Mouse (Mus musculus): ENCODE data around the gene Nme1. TPM values are rescaled to one million over a fixed set of nuclear protein-coding genes. Genes with fewer than 3 reads are reported as not detected.

Gene Nme1
- polyA plus RNA-seq, 1 experiment from 2014 or later: 104 TPM

DNA sequence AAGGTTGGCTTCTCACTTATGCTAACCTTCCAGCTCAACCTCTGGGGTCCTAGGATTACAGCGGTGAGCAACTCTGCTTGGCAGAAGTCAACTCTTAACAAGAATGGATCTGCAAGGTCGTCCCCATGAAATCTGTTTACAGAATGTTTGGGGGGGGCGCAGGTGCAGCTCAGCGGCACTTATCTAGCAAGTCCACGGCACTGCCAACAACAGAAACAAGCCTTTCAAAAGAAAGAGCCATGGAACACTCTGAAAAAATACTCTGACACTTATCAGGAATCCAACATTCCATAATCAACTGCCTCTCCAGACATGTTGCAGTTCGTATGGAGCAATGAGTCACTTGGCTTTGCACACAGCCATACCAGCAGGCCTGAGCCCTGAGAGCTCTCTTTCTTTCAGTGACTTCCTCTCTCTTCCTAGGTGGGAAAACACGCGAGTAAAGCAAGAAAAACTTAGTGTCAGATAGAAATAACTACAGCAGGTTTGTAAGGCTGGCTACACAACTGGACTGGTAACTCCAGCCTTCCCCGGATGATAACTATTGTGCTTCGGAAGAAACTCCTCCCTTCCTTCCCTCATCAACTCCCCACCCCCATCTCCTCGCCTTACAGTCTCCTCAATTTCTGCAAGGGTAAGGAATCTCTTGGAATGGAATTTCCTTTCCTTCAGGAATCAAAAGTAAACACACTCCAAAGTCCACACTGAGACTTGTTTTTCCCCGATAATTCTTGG, 20.2 kb upstream of the Nme1 start:
- peak; percentile 75 for ATAC-seq (replicated peaks; ENCODE audit: extremely low read depth, insufficient read depth, low FRiP score)
- H3K36me3 ChIP-seq (ENCODE audit: control insufficient read depth, insufficient read depth): no peaks in the 10 kb centered on the region
- 37% methylated on average over 12 of the region's 12 CpGs for WGBS
- H3K9me3 ChIP-seq (replicated peaks; ENCODE audit: control insufficient read depth, low read length): no peaks in the 10 kb centered on the region
- no peaks in the 10 kb centered on the region for H3K27me3 ChIP-seq (ENCODE audit: control insufficient read depth, insufficient read depth, low read length)
- H3K4me3 ChIP-seq (ENCODE audit: low read length): no peak overlapping the region
- H3K4me2 ChIP-seq (ENCODE audit: low read depth, low read length): peak overlapping the region; percentile 42
- H3K4me1 ChIP-seq (ENCODE audit: control insufficient read depth, insufficient read depth, low read length): peaks cover 19% of the 10 kb centered on the region
- H3K27ac ChIP-seq (ENCODE audit: low read length): peak overlapping the region; percentile 96
- peak overlapping the region; percentile 11; the same call in 1 of the 2 replicates for H3K9ac ChIP-seq (ENCODE audit: low read length)

DNA sequence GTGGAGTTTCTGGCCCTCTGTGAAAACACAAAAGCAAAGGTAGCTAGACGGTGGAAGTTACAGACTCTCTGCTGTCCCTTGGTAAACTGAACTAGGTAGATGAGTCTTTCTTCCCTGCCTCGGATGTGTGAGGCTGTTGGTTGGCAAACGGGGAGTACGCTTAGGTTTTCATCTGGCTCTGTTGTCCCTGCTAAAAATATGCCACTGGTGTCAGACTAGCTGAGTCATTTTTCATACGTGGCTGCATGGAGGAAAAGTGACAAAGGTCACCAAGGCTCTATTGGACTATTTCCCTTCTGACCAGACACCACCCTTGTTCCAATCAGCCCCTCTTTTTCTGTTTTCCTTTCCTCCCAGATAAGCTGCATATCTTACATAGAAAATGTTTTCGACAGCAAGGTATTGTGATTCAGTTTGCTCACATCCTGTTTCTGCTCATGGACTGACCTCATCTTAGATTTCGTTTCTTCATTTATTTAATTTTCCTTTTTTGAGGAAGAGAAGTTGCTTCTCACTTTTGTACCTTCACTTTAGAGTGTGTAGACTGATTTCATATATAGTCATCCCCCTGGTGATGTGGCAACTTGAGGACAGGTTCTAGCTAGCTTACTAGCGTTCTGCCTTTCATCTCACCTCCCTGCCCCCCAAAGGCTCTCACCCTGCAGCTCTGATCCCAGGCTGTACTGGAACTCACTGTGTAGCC, 19.5 kb upstream of the Nme1 start:
- WGBS: 35% methylated on average over 8 of the region's 8 CpGs
- peak; percentile 50 for ATAC-seq (replicated peaks; ENCODE audit: extremely low read depth, insufficient read depth, low FRiP score)
- H3K36me3 ChIP-seq (ENCODE audit: control insufficient read depth, insufficient read depth): no peaks in the 10 kb centered on the region
- H3K27me3 ChIP-seq (ENCODE audit: control insufficient read depth, insufficient read depth, low read length): no peaks in the 10 kb centered on the region
- peak overlapping the region; percentile 42 for H3K4me2 ChIP-seq (ENCODE audit: low read depth, low read length)
- no peak overlapping the region for H3K4me3 ChIP-seq (ENCODE audit: low read length)
- H3K4me1 ChIP-seq (ENCODE audit: control insufficient read depth, insufficient read depth, low read length): peaks cover 19% of the 10 kb centered on the region
- peak overlapping the region; percentile 96 for H3K27ac ChIP-seq (ENCODE audit: low read length)
- no peaks in the 10 kb centered on the region for H3K9me3 ChIP-seq (replicated peaks; ENCODE audit: control insufficient read depth, low read length)
- H3K9ac ChIP-seq (ENCODE audit: low read length): no peak overlapping the region; the same call in 1 of the 2 replicates

GRCm38 (mm10) chr11:93987026-93987425, 18.7 kb upstream of the Nme1 start:
- Histone ChIP-seq H3K9ac (ENCODE audit: low read length) (no peak overlapping the region; the same call in none of the 2 replicates), H3K4me1 (ENCODE audit: control insufficient read depth, insufficient read depth, low read length) (peaks cover 19% of the 10 kb centered on the region), H3K27me3 (ENCODE audit: control insufficient read depth, insufficient read depth, low read length) (no peaks in the 10 kb centered on the region), H3K4me3 (ENCODE audit: low read length) (no peak overlapping the region), H3K36me3 (ENCODE audit: control insufficient read depth, insufficient read depth) (no peaks in the 10 kb centered on the region), H3K4me2 (ENCODE audit: low read depth, low read length) (peak overlapping the region; percentile 3; the same call in 1 of the 2 replicates), H3K9me3 (replicated peaks; ENCODE audit: control insufficient read depth, low read length) (no peaks in the 10 kb centered on the region), H3K27ac (ENCODE audit: low read length) (peak overlapping the region; percentile 96)
- 77% methylated on average over 4 of the region's 4 CpGs for WGBS
- ATAC-seq (replicated peaks; ENCODE audit: extremely low read depth, insufficient read depth, low FRiP score): no peak

DNA sequence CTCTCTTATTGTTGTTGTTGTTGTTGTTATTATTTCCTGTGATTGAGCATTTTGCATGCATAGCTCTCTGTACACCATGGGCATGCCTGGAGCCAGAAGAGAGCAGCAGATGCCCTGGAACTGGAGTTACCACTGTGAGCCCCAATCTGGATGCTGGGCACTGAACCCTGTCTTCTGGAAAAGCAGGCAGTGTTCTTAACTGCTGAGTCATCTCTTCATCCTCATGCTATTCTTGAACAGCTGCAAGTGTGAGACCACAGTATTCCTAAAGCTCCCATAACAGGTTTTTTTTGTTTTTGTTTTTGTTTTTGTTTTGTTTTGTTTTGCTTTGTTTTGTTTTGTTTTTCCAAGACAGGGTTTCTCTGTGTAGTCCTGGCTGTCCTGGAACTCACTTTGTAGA, 18.0 kb upstream of the Nme1 start:
- ATAC-seq (replicated peaks; ENCODE audit: extremely low read depth, insufficient read depth, low FRiP score): no peak
- H3K36me3 ChIP-seq (ENCODE audit: control insufficient read depth, insufficient read depth): no peaks in the 10 kb centered on the region
- H3K4me1 ChIP-seq (ENCODE audit: control insufficient read depth, insufficient read depth, low read length): peaks cover 19% of the 10 kb centered on the region
- H3K4me2 ChIP-seq (ENCODE audit: low read depth, low read length): no peak overlapping the region
- no peaks in the 10 kb centered on the region for H3K9me3 ChIP-seq (replicated peaks; ENCODE audit: control insufficient read depth, low read length)
- no peaks in the 10 kb centered on the region for H3K27me3 ChIP-seq (ENCODE audit: control insufficient read depth, insufficient read depth, low read length)
- H3K4me3 ChIP-seq (ENCODE audit: low read length): no peak overlapping the region
- H3K9ac ChIP-seq (ENCODE audit: low read length): no peak overlapping the region
- H3K27ac ChIP-seq (ENCODE audit: low read length): no peak overlapping the region

DNA sequence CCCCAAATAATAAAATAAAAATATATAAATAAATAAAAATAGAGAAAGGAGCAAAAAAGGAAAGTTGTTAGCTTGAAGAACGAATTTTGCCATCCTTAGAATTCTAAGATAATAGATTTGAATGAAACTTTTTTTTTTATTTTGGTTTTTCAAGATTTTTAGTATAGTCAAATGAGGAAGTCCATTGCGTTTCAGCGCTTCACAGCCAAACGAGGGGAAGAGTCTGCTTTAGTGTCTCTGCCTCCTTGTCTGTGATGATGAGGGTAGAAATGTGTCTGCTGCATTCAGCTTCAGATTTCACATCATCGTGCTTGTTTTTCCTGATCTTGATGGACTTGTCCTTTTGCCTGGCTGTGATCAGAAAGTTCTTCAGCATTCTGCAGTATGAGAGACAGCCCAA, 16.9 kb upstream of the Nme1 start:
- no peak overlapping the region for H3K4me3 ChIP-seq (ENCODE audit: low read length)
- H3K4me1 ChIP-seq (ENCODE audit: control insufficient read depth, insufficient read depth, low read length): peaks cover 19% of the 10 kb centered on the region
- H3K4me2 ChIP-seq (ENCODE audit: low read depth, low read length): no peak overlapping the region
- H3K36me3 ChIP-seq (ENCODE audit: control insufficient read depth, insufficient read depth): no peaks in the 10 kb centered on the region
- no peak overlapping the region for H3K9ac ChIP-seq (ENCODE audit: low read length)
- ATAC-seq (replicated peaks; ENCODE audit: extremely low read depth, insufficient read depth, low FRiP score): no peak
- 79% methylated on average over 5 of the region's 5 CpGs for WGBS
- H3K9me3 ChIP-seq (replicated peaks; ENCODE audit: control insufficient read depth, low read length): no peaks in the 10 kb centered on the region
- no peak overlapping the region for H3K27ac ChIP-seq (ENCODE audit: low read length)
- H3K27me3 ChIP-seq (ENCODE audit: control insufficient read depth, insufficient read depth, low read length): no peaks in the 10 kb centered on the region

GRCm38 (mm10) chr11:93984619-93985018, 16.3 kb upstream of the Nme1 start:
- H3K36me3 ChIP-seq (ENCODE audit: control insufficient read depth, insufficient read depth): no peaks in the 10 kb centered on the region
- H3K4me2 ChIP-seq (ENCODE audit: low read depth, low read length): no peak overlapping the region
- H3K4me3 ChIP-seq (ENCODE audit: low read length): no peak overlapping the region
- H3K27me3 ChIP-seq (ENCODE audit: control insufficient read depth, insufficient read depth, low read length): no peaks in the 10 kb centered on the region
- H3K9ac ChIP-seq (ENCODE audit: low read length): no peak overlapping the region
- no peak overlapping the region for H3K27ac ChIP-seq (ENCODE audit: low read length)
- 86% methylated on average over 3 of the region's 3 CpGs for whole genome bisulfite sequencing
- peaks cover 19% of the 10 kb centered on the region for H3K4me1 ChIP-seq (ENCODE audit: control insufficient read depth, insufficient read depth, low read length)
- no peak for ATAC-seq (replicated peaks; ENCODE audit: extremely low read depth, insufficient read depth, low FRiP score)
- H3K9me3 ChIP-seq (replicated peaks; ENCODE audit: control insufficient read depth, low read length): no peaks in the 10 kb centered on the region

- Histone ChIP-seq H3K4me1 (ENCODE audit: control insufficient read depth, insufficient read depth, low read length) (no peaks in the 10 kb centered on the region), H3K4me2 (ENCODE audit: low read depth, low read length) (no peak overlapping the region), H3K9me3 (replicated peaks; ENCODE audit: control insufficient read depth, low read length) (no peaks in the 10 kb centered on the region), H3K9ac (ENCODE audit: low read length) (no peak overlapping the region), H3K36me3 (ENCODE audit: control insufficient read depth, insufficient read depth) (no peaks in the 10 kb centered on the region), H3K4me3 (ENCODE audit: low read length) (no peak overlapping the region), H3K27me3 (ENCODE audit: control insufficient read depth, insufficient read depth, low read length) (no peaks in the 10 kb centered on the region), H3K27ac (ENCODE audit: low read length) (no peak overlapping the region)
- ATAC-seq (replicated peaks; ENCODE audit: extremely low read depth, insufficient read depth, low FRiP score): no peak
- 58% methylated on average over 6 of the region's 6 CpGs for WGBS
Observed at GRCm38 (mm10) chr11:93979502-93980049, 11.3 kb upstream of the Nme1 start.

DNA sequence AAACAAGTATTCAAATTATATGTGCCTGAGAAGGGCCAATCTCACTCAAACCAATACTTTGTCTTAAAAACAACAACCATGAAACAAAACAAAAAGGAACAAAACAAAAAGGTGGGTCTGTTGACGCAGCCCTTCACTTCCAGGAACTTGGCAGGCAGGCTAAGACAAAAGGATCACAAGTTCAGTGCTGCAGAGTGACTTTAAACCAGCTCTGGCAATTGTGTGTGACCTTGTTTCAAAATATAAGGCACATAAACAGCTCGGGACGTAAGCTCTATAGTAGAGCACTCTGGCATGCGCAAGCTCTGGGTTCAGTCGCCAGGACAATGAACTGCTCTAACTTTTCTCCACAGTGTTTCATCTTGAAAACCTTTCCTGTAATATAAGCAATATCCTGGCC, 4.6 kb upstream of the Nme1 start:
- Histone ChIP-seq H3K4me1 (ENCODE audit: control insufficient read depth, insufficient read depth, low read length) (peaks cover 5% of the 10 kb centered on the region), H3K4me2 (ENCODE audit: low read depth, low read length) (no peak overlapping the region), H3K9ac (ENCODE audit: low read length) (no peak overlapping the region), H3K36me3 (ENCODE audit: control insufficient read depth, insufficient read depth) (no peaks in the 10 kb centered on the region), H3K27ac (ENCODE audit: low read length) (no peak overlapping the region), H3K9me3 (replicated peaks; ENCODE audit: control insufficient read depth, low read length) (no peaks in the 10 kb centered on the region), H3K27me3 (ENCODE audit: control insufficient read depth, insufficient read depth, low read length) (no peaks in the 10 kb centered on the region), H3K4me3 (ENCODE audit: low read length) (no peak overlapping the region)
- 87% methylated on average over 5 of the region's 5 CpGs for WGBS
- ATAC-seq (replicated peaks; ENCODE audit: extremely low read depth, insufficient read depth, low FRiP score): no peak

GRCm38 (mm10) chr11:93969799-93970198, 1.5 kb upstream of the Nme1 start:
- H3K4me3 ChIP-seq (ENCODE audit: low read length): no peak overlapping the region
- no peak overlapping the region for H3K4me2 ChIP-seq (ENCODE audit: low read depth, low read length)
- no peak for ATAC-seq (replicated peaks; ENCODE audit: extremely low read depth, insufficient read depth, low FRiP score)
- H3K36me3 ChIP-seq (ENCODE audit: control insufficient read depth, insufficient read depth): peaks cover 10% of the 10 kb centered on the region
- no peaks in the 10 kb centered on the region for H3K9me3 ChIP-seq (replicated peaks; ENCODE audit: control insufficient read depth, low read length)
- H3K27me3 ChIP-seq (ENCODE audit: control insufficient read depth, insufficient read depth, low read length): no peaks in the 10 kb centered on the region
- no peak overlapping the region for H3K27ac ChIP-seq (ENCODE audit: low read length)
- WGBS: 73% methylated on average over 1 of the region's 1 CpGs
- H3K4me1 ChIP-seq (ENCODE audit: control insufficient read depth, insufficient read depth, low read length): peaks cover 13% of the 10 kb centered on the region
- H3K9ac ChIP-seq (ENCODE audit: low read length): no peak overlapping the region
